Mouse (Mus musculus) thymus, postnatal 4 days (tissue): Measurements from ENCODE around the gene Frmd5.
A peak's percentile ranks its signal among the peaks of the same experiment; 100 is the strongest.

Experiments
- DNase-seq: peaks from one replicate; pipeline ENCODE4 v3.0.0; 2021

Gene Frmd5

GRCm38 (mm10) chr2:121614483-121615198 is 192.2 kb downstream of the Frmd5 start:
- no peak for DNase-seq

GRCm38 (mm10) chr2:121612112-121612511 is 194.8 kb downstream of the Frmd5 start:
- no peak for DNase-seq

- no peak for DNase-seq
These were observed 196.6 kb downstream of the Frmd5 start for GRCm38 (mm10) chr2:121610008-121610884.

- no peak for DNase-seq
These were observed 197.7 kb downstream of the Frmd5 start for GRCm38 (mm10) chr2:121609141-121609724.

- no peak for DNase-seq
These were observed 204.5 kb downstream of the Frmd5 start for GRCm38 (mm10) chr2:121602397-121602796.

GRCm38 (mm10) chr2:121601543-121601942 is 205.3 kb downstream of the Frmd5 start:
- DNase-seq = no peak

GRCm38 (mm10) chr2:121600736-121601135 is 206.2 kb downstream of the Frmd5 start:
- DNase-seq = no peak

GRCm38 (mm10) chr2:121598249-121598648 is 208.6 kb downstream of the Frmd5 start:
- no peak for DNase-seq

- no peak for DNase-seq
These were observed 210.3 kb downstream of the Frmd5 start for GRCm38 (mm10) chr2:121596621-121597020.

GRCm38 (mm10) chr2:121594660-121595291 is 212.1 kb downstream of the Frmd5 start:
- peak; percentile 41 for DNase-seq

GRCm38 (mm10) chr2:121594131-121594530 is 212.8 kb downstream of the Frmd5 start:
- DNase-seq = no peak

- DNase-seq = no peak
These were observed 218.6 kb downstream of the Frmd5 start for GRCm38 (mm10) chr2:121588309-121588694.

GRCm38 (mm10) chr2:121587523-121588308 is 219.2 kb downstream of the Frmd5 start:
- peak; percentile 29 for DNase-seq

- no peak for DNase-seq
These were observed 222.2 kb downstream of the Frmd5 start for GRCm38 (mm10) chr2:121584705-121585104.

- no peak for DNase-seq
These were observed 223.3 kb downstream of the Frmd5 start for GRCm38 (mm10) chr2:121583468-121584116.

GRCm38 (mm10) chr2:121582809-121583376 is 224.0 kb downstream of the Frmd5 start:
- DNase-seq = no peak

- no peak for DNase-seq
These were observed 231.1 kb downstream of the Frmd5 start for GRCm38 (mm10) chr2:121575741-121576201.

GRCm38 (mm10) chr2:121574066-121574630 is 232.7 kb downstream of the Frmd5 start:
- DNase-seq = no peak

GRCm38 (mm10) chr2:121571780-121572179 is 235.1 kb downstream of the Frmd5 start:
- DNase-seq = peak; percentile 83

GRCm38 (mm10) chr2:121570999-121571655 is 235.8 kb downstream of the Frmd5 start:
- no peak for DNase-seq
